Mouse (Mus musculus): ENCODE data around the gene Tbc1d16. TPM values are rescaled to one million over a fixed set of nuclear protein-coding genes. Genes with fewer than 3 reads are reported as not detected.

Tbc1d16 gene
- polyA plus RNA-seq, 1 experiment from 2014 or later, result 15.6 TPM

DNA sequence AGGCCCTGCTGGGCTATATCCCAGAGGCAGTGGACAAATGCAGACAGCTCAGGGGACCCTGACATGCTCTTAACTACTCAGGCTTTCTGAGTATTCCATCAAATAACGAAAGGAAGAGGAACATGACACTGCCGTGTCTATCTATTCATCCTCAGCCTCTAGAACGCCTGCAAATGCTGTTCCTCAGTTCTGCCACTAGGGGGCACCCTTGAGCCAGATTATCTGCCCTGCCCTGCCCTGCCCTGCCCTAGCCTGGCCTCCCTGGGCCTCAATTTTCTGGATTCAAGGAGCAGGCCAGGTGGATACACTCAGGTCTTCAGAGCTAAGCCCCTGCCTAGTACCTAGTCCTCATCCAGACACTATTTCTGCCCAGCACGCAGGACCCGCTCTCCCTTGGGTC lies 24.9 kb downstream of the Tbc1d16 start:
- Histone ChIP-seq H3K27me3 (ENCODE audit: control insufficient read depth, insufficient read depth, low read length) (no peaks in the 10 kb centered on the region), H3K4me3 (ENCODE audit: low read length) (no peak overlapping the region), H3K36me3 (ENCODE audit: control insufficient read depth, insufficient read depth) (peaks cover 15% of the 10 kb centered on the region), H3K4me1 (ENCODE audit: control insufficient read depth, insufficient read depth, low read length) (no peaks in the 10 kb centered on the region), H3K4me2 (ENCODE audit: low read depth, low read length) (no peak overlapping the region), H3K9me3 (replicated peaks; ENCODE audit: control insufficient read depth, low read length) (no peaks in the 10 kb centered on the region), H3K27ac (ENCODE audit: low read length) (no peak overlapping the region), H3K9ac (ENCODE audit: low read length) (no peak overlapping the region)
- no peak; the same call in 1 of the 2 replicates for ATAC-seq (replicated peaks; ENCODE audit: extremely low read depth, insufficient read depth, low FRiP score)
- WGBS, result 46% methylated on average over 5 of the region's 5 CpGs

DNA sequence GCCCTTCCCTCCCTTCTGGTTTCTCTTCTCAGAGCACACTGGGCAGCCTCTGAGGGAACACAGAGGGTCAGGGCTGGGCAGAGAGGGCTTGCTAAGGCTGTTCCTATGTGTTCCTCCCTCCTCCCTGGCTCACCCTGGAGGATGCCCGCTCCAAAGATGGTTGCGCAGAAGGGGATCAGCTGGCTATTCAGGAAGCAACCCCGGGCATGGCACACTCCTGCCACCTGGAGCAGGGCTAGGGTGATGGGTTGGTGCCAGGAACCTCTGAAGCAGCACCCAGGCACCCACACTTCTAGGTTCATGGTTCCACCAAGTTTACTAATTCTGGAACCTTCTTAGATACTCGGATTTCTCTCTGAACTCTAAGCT lies 29.1 kb downstream of the Tbc1d16 start:
- Histone ChIP-seq H3K36me3 (ENCODE audit: control insufficient read depth, insufficient read depth) (no peaks in the 10 kb centered on the region), H3K4me2 (ENCODE audit: low read depth, low read length) (no peak overlapping the region), H3K4me3 (ENCODE audit: low read length) (no peak overlapping the region), H3K9me3 (replicated peaks; ENCODE audit: control insufficient read depth, low read length) (no peaks in the 10 kb centered on the region), H3K9ac (ENCODE audit: low read length) (no peak overlapping the region), H3K27me3 (ENCODE audit: control insufficient read depth, insufficient read depth, low read length) (no peaks in the 10 kb centered on the region), H3K4me1 (ENCODE audit: control insufficient read depth, insufficient read depth, low read length) (0 out of 2 replicates have a peak, but pooled peaks cover 2% of the 10 kb centered on the region), H3K27ac (ENCODE audit: low read length) (no peak overlapping the region)
- WGBS, result 81% methylated on average over 4 of the region's 4 CpGs
- ATAC-seq (replicated peaks; ENCODE audit: extremely low read depth, insufficient read depth, low FRiP score), result no peak

DNA sequence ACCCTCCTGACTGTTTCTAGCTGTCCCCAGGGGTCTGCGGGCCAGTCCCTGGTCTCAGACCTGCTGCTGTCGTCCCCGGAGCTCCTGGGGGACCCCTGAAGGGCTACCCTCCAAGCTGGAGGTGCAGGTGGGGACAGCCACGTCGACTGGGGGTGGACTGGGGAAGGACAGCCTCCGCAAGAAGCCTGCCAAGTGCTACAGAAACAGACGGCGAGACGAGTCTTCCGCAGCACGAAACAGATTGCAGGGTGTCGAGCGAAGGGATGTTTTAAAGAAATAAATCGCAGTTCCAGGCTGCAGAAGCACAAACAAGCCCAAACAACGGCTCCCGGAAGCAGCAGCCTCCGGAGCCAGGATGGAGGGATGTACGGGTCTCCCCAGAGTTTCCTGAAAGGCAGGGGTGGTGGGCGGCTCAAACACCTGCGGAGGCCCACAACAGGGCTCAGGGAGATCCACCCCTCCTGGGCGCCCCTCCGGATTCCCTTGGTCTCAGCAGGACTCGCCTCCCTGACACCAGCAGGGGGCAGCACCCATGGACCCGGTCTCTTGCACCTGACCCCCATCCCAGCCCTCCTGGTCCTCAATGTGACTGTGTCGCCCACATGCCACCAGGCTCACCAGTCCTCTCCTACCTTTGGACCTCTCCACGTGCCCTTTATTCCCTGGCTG lies 29.6 kb downstream of the Tbc1d16 start:
- no peak for ATAC-seq (replicated peaks; ENCODE audit: extremely low read depth, insufficient read depth, low FRiP score)
- Histone ChIP-seq H3K4me1 (ENCODE audit: control insufficient read depth, insufficient read depth, low read length) (0 out of 2 replicates have a peak, but pooled peaks cover 2% of the 10 kb centered on the region), H3K9me3 (replicated peaks; ENCODE audit: control insufficient read depth, low read length) (no peaks in the 10 kb centered on the region), H3K27me3 (ENCODE audit: control insufficient read depth, insufficient read depth, low read length) (no peaks in the 10 kb centered on the region), H3K9ac (ENCODE audit: low read length) (no peak overlapping the region), H3K36me3 (ENCODE audit: control insufficient read depth, insufficient read depth) (no peaks in the 10 kb centered on the region), H3K4me3 (ENCODE audit: low read length) (no peak overlapping the region), H3K4me2 (ENCODE audit: low read depth, low read length) (no peak overlapping the region), H3K27ac (ENCODE audit: low read length) (no peak overlapping the region)
- 50% methylated on average over 26 of the region's 26 CpGs for whole genome bisulfite sequencing

DNA sequence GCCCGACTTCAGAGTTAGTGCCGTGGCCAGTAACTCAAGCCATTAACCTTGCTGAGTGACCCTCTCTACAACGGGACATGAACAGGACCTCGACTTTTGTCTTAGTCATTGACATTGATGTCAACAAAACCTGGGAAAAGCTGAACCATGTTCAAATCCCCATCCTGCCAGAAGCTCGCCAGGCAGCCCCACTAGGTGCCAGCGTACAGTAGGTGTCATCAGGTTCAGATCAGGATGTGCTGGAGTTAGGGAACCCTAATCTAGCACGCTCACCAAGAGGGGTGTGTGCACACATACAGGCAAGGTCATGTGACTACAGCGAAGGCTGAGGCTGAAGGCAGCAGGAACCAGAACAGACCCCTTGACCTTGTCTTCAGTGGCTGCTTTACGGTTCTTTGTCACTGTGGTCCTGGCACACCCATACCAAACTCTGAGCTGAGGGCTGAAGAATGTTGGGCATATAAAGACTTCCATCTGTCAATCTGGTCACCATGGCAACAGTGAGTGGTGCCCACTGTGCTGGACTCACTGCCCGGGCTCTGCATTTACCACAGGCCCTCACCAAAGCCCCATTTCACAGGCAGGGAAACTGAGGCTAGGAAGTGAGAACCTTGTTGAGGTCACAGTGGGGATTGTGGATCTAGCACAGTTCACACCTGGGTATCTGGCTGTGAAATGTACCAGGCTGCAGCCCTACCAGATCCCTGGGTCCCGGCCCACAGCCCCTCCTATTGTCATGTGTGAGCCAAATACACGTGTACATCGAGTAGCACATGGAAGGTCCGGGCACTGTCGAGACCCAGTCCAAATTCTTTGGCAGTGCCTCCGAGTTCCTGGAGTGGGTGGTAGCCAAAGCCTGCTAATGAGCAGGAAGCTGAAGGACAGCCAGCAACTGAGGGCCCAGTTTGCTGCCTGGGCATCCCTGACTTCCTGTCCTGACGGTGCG lies 30.4 kb downstream of the Tbc1d16 start:
- Histone ChIP-seq H3K27ac (ENCODE audit: low read length) (no peak overlapping the region), H3K9me3 (replicated peaks; ENCODE audit: control insufficient read depth, low read length) (no peaks in the 10 kb centered on the region), H3K4me1 (ENCODE audit: control insufficient read depth, insufficient read depth, low read length) (0 out of 2 replicates have a peak, but pooled peaks cover 2% of the 10 kb centered on the region), H3K9ac (ENCODE audit: low read length) (no peak overlapping the region), H3K4me3 (ENCODE audit: low read length) (no peak overlapping the region), H3K4me2 (ENCODE audit: low read depth, low read length) (no peak overlapping the region), H3K27me3 (ENCODE audit: control insufficient read depth, insufficient read depth, low read length) (no peaks in the 10 kb centered on the region), H3K36me3 (ENCODE audit: control insufficient read depth, insufficient read depth) (no peaks in the 10 kb centered on the region)
- WGBS, result 81% methylated on average over 18 of the region's 18 CpGs
- ATAC-seq (replicated peaks; ENCODE audit: extremely low read depth, insufficient read depth, low FRiP score), result peak; percentile 25; the same call in 1 of the 2 replicates

GRCm38 (mm10) chr11:119192605-119193004 lies 35.7 kb downstream of the Tbc1d16 start:
- Histone ChIP-seq H3K9ac (ENCODE audit: low read length) (no peak overlapping the region), H3K27ac (ENCODE audit: low read length) (no peak overlapping the region), H3K4me2 (ENCODE audit: low read depth, low read length) (no peak overlapping the region), H3K9me3 (replicated peaks; ENCODE audit: control insufficient read depth, low read length) (no peaks in the 10 kb centered on the region), H3K4me1 (ENCODE audit: control insufficient read depth, insufficient read depth, low read length) (peaks cover 12% of the 10 kb centered on the region), H3K4me3 (ENCODE audit: low read length) (no peak overlapping the region), H3K36me3 (ENCODE audit: control insufficient read depth, insufficient read depth) (no peaks in the 10 kb centered on the region), H3K27me3 (ENCODE audit: control insufficient read depth, insufficient read depth, low read length) (0 out of 2 replicates have a peak, but pooled peaks cover 2% of the 10 kb centered on the region)
- ATAC-seq (replicated peaks; ENCODE audit: extremely low read depth, insufficient read depth, low FRiP score), result no peak
- 75% methylated on average over 9 of the region's 9 CpGs for WGBS

GRCm38 (mm10) chr11:119192176-119192575 lies 36.1 kb downstream of the Tbc1d16 start:
- no peak overlapping the region for H3K4me3 ChIP-seq (ENCODE audit: low read length)
- WGBS, result 75% methylated on average over 5 of the region's 5 CpGs
- no peak overlapping the region for H3K9ac ChIP-seq (ENCODE audit: low read length)
- no peak for ATAC-seq (replicated peaks; ENCODE audit: extremely low read depth, insufficient read depth, low FRiP score)
- H3K4me2 ChIP-seq (ENCODE audit: low read depth, low read length), result no peak overlapping the region
- no peaks in the 10 kb centered on the region for H3K9me3 ChIP-seq (replicated peaks; ENCODE audit: control insufficient read depth, low read length)
- H3K27me3 ChIP-seq (ENCODE audit: control insufficient read depth, insufficient read depth, low read length), result 0 out of 2 replicates have a peak, but pooled peaks cover 2% of the 10 kb centered on the region
- H3K36me3 ChIP-seq (ENCODE audit: control insufficient read depth, insufficient read depth), result no peaks in the 10 kb centered on the region
- peaks cover 16% of the 10 kb centered on the region for H3K4me1 ChIP-seq (ENCODE audit: control insufficient read depth, insufficient read depth, low read length)
- no peak overlapping the region for H3K27ac ChIP-seq (ENCODE audit: low read length)

DNA sequence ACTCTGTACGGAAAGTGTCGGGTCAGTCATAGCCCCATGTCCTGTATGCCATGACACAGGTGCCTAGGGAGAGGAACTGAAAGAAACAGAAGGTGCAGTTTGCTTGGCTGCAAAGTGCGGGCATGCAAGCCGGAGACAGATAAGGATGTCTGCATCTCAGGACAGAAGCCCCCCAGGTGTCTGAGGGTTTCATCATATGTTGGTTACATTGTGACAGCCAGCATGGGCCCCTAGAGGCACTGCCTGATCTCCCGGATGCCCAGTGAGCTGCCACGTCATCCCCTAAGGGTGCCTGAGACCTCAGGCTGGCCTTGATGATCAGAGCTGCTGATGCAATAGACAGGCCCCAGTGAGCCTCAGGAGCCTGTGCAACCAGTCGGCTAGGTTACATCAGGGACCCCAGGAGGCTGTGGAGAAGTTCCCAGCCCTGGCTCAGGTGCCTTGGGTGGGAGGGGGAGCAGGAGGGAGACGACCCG lies 36.7 kb downstream of the Tbc1d16 start:
- no peak overlapping the region for H3K4me3 ChIP-seq (ENCODE audit: low read length)
- 0 out of 2 replicates have a peak, but pooled peaks cover 2% of the 10 kb centered on the region for H3K27me3 ChIP-seq (ENCODE audit: control insufficient read depth, insufficient read depth, low read length)
- 74% methylated on average over 9 of the region's 9 CpGs for WGBS
- H3K4me2 ChIP-seq (ENCODE audit: low read depth, low read length), result no peak overlapping the region
- no peaks in the 10 kb centered on the region for H3K36me3 ChIP-seq (ENCODE audit: control insufficient read depth, insufficient read depth)
- H3K9ac ChIP-seq (ENCODE audit: low read length), result no peak overlapping the region
- no peaks in the 10 kb centered on the region for H3K9me3 ChIP-seq (replicated peaks; ENCODE audit: control insufficient read depth, low read length)
- peaks cover 22% of the 10 kb centered on the region for H3K4me1 ChIP-seq (ENCODE audit: control insufficient read depth, insufficient read depth, low read length)
- ATAC-seq (replicated peaks; ENCODE audit: extremely low read depth, insufficient read depth, low FRiP score), result no peak
- H3K27ac ChIP-seq (ENCODE audit: low read length), result no peak overlapping the region

- Histone ChIP-seq H3K9ac (ENCODE audit: low read length) (no peak overlapping the region), H3K4me2 (ENCODE audit: low read depth, low read length) (no peak overlapping the region), H3K36me3 (ENCODE audit: control insufficient read depth, insufficient read depth) (no peaks in the 10 kb centered on the region), H3K27me3 (ENCODE audit: control insufficient read depth, insufficient read depth, low read length) (0 out of 2 replicates have a peak, but pooled peaks cover 2% of the 10 kb centered on the region), H3K4me3 (ENCODE audit: low read length) (no peak overlapping the region), H3K27ac (ENCODE audit: low read length) (no peak overlapping the region), H3K9me3 (replicated peaks; ENCODE audit: control insufficient read depth, low read length) (no peaks in the 10 kb centered on the region), H3K4me1 (ENCODE audit: control insufficient read depth, insufficient read depth, low read length) (peaks cover 23% of the 10 kb centered on the region)
- peak; percentile 64 for ATAC-seq (replicated peaks; ENCODE audit: extremely low read depth, insufficient read depth, low FRiP score)
- WGBS, result 18% methylated on average over 11 of the region's 11 CpGs
Measured at GRCm38 (mm10) chr11:119190498-119190897, 37.8 kb downstream of the Tbc1d16 start.

GRCm38 (mm10) chr11:119189319-119189718 lies 39.0 kb downstream of the Tbc1d16 start:
- Histone ChIP-seq H3K4me3 (ENCODE audit: low read length) (no peak overlapping the region), H3K9ac (ENCODE audit: low read length) (no peak overlapping the region), H3K9me3 (replicated peaks; ENCODE audit: control insufficient read depth, low read length) (no peaks in the 10 kb centered on the region), H3K4me2 (ENCODE audit: low read depth, low read length) (no peak overlapping the region), H3K27me3 (ENCODE audit: control insufficient read depth, insufficient read depth, low read length) (0 out of 2 replicates have a peak, but pooled peaks cover 2% of the 10 kb centered on the region), H3K4me1 (ENCODE audit: control insufficient read depth, insufficient read depth, low read length) (peaks cover 23% of the 10 kb centered on the region), H3K27ac (ENCODE audit: low read length) (no peak overlapping the region), H3K36me3 (ENCODE audit: control insufficient read depth, insufficient read depth) (no peaks in the 10 kb centered on the region)
- no peak for ATAC-seq (replicated peaks; ENCODE audit: extremely low read depth, insufficient read depth, low FRiP score)
- 91% methylated on average over 3 of the region's 3 CpGs for WGBS

All from heart, embryonic 16.5 days (tissue).